Mouse (Mus musculus): ENCODE results near the gene Prr13. TPM values are rescaled to one million over a fixed set of nuclear protein-coding genes. Genes with fewer than 3 reads are reported as not detected.

The Prr13 gene
- 73.1 and 77.4 TPM in 2 replicates for polyA plus RNA-seq (2016; fragmentation: Nextera tagmentation; extraction: Ambion mirVana)

DNA sequence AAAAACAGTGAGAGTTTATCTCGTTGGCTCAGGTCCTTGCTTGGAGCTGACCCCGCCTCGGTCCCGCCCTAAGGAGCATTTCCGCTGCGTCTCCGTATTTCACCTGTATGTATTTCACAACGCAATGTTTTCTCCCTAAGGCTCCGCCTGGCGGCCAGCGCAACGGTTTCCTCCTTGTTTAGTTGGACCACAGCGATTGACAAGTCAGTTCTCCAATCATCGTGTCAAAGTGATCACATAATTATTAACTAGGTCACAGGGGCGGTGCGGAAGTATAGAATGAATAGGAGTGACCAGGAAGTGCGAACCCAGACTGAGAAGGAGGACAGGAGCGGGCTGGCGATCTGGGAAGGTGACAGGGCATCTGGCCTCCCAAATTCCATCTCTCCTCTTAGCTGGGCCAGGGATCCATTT lies at the start of gene Prr13:
Prr13 (plus strand) TSS at position 125 of the 414 bp plus-strand sequence.
- H3K36me3 ChIP-seq (replicated peaks), result peaks cover 12% of the 10 kb centered on the region
- H3K9me3 ChIP-seq, result no peaks in the 10 kb centered on the region
- H3K27ac ChIP-seq (replicated peaks), result peak within 1 kb of the TSS; percentile 60
- under 1% methylated on average over 19 of the region's 19 CpGs for WGBS
- peak within 1 kb of the TSS; percentile 57 for H3K4me3 ChIP-seq
- no peaks in the 10 kb centered on the region for H3K27me3 ChIP-seq (replicated peaks; ENCODE audit: low read depth, poor library complexity, severe bottlenecking)
- H3K4me1 ChIP-seq, result peaks cover 19% of the 10 kb centered on the region
- DNase-seq (ENCODE audit: low spot score), result peak; percentile 89

DNA sequence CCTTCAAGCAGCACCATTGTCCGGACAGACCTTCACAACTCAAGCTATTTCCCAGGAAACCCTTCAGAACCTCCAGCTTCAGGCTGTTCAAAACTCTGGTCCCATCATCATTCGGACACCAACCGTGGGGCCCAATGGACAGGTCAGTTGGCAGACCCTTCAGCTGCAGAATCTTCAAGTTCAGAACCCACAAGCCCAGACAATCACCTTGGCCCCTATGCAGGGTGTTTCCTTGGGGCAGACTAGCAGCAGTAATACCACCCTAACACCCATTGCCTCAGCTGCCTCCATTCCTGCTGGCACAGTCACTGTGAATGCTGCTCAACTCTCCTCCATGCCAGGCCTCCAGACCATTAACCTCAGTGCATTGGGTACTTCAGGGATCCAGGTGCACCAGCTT lies 49.5 kb upstream of the Prr13 start:
- no peak for DNase-seq (ENCODE audit: low spot score)
- WGBS, result 94% methylated on average over 3 of the region's 3 CpGs
- H3K9me3 ChIP-seq, result no peaks in the 10 kb centered on the region
- H3K27me3 ChIP-seq (replicated peaks; ENCODE audit: low read depth, poor library complexity, severe bottlenecking), result no peaks in the 10 kb centered on the region
- H3K27ac ChIP-seq (replicated peaks), result no peak overlapping the region
- H3K4me1 ChIP-seq, result peaks cover 42% of the 10 kb centered on the region
- peaks cover 69% of the 10 kb centered on the region for H3K36me3 ChIP-seq (replicated peaks)
- H3K4me3 ChIP-seq, result peak overlapping the region; percentile 38

DNA sequence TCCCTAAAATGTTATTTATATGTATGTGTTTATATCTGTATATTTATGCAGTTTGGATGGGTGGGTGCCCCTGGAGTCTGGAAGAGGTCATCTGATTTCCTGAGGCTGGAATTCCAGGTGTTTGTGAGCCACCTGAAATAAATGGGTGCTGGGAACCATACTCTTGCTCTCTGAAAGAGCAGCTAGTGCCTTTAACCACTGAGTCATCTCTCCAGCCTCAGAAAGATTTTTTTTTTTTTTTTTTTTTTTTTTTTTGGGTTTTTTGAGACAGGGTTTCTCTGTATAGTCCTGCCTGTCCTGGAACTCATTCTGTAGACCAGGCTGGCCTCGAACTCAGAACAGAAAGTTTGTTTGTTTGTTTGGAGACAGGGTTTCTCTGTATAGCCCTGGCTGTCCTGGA lies 47.8 kb upstream of the Prr13 start:
- 94% methylated on average over 1 of the region's 1 CpGs for WGBS
- Histone ChIP-seq H3K36me3 (replicated peaks) (peaks cover 87% of the 10 kb centered on the region), H3K4me1 (peaks cover 39% of the 10 kb centered on the region), H3K27me3 (replicated peaks; ENCODE audit: low read depth, poor library complexity, severe bottlenecking) (no peaks in the 10 kb centered on the region), H3K9me3 (no peaks in the 10 kb centered on the region), H3K4me3 (peak overlapping the region; percentile 38; the same call in 1 of the 2 replicates), H3K27ac (replicated peaks) (no peak overlapping the region)
- DNase-seq (ENCODE audit: low spot score), result no peak

DNA sequence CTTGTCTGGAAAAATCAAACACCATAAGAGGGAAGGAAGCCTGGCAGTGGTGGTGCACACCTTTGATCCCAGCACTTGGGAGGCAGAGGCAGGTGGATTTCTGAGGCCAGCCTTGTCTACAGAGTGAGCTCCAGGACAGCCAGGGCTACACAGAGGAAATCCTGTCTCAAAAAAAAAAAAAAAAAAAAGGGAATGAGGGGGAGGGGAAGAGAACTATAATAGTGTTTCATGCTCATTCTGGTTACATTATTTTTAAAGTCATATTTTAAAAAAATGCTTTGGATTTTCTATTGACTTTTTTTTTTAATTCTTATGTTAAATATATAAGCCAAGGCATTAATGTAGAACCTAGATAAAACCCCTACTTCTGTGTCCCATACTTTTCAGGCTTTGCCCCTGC lies 45.1 kb upstream of the Prr13 start:
- Histone ChIP-seq H3K27me3 (replicated peaks; ENCODE audit: low read depth, poor library complexity, severe bottlenecking) (no peaks in the 10 kb centered on the region), H3K4me1 (peaks cover 20% of the 10 kb centered on the region), H3K36me3 (replicated peaks) (peaks cover 99% of the 10 kb centered on the region), H3K9me3 (no peaks in the 10 kb centered on the region), H3K4me3 (no peak overlapping the region), H3K27ac (replicated peaks) (no peak overlapping the region)
- DNase-seq (ENCODE audit: low spot score), result no peak

DNA sequence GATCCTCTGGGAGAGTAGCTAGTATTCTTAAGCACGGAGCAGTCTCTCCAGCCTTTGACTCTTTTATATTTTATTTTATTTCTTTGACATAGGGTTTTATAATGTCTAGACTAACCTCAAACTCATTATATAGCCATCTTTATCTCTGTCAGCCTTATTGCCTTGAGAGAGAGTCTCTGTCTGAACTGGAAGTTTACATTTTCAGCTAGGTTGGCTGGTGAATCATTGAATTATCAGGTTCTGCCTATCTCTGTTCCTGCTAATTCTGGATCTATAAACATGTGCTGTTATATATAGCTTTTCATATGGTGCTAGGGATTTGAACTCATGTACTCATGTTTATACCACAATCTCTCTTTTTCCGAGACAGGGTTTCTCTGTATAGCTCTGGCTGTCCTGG lies 41.3 kb upstream of the Prr13 start:
- H3K36me3 ChIP-seq (replicated peaks), result peaks cover 82% of the 10 kb centered on the region

DNA sequence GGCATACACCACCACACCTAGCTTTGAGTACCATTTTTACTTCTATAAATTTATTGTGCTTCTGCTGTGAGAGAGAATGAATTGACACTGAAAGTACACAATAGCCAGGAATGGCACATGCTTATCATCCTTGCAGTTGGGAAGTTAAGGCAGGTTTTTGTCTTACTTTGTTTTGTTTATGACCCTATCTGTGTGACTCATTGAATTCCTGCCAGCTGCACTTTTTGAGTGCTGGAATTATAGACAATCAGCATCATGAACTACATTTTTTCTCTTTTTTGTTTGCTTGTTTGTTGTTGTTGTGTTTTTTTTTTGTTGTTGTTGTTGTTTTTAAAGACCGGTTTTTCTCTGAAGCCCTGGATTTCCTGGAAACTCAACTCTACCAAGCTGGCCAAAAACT lies 37.8 kb upstream of the Prr13 start:
- Histone ChIP-seq H3K4me1 (no peaks in the 10 kb centered on the region), H3K27me3 (replicated peaks; ENCODE audit: low read depth, poor library complexity, severe bottlenecking) (no peaks in the 10 kb centered on the region), H3K9me3 (no peaks in the 10 kb centered on the region), H3K4me3 (no peak overlapping the region), H3K27ac (replicated peaks) (no peak overlapping the region), H3K36me3 (replicated peaks) (peaks cover 82% of the 10 kb centered on the region)
- WGBS, result 60% methylated on average over 1 of the region's 1 CpGs
- no peak for DNase-seq (ENCODE audit: low spot score)

More for the DNA sequence above, 41.3 kb upstream of the Prr13 start:
- H3K4me3 ChIP-seq, result no peak overlapping the region
- DNase-seq (ENCODE audit: low spot score), result no peak
- no peaks in the 10 kb centered on the region for H3K9me3 ChIP-seq
- H3K27me3 ChIP-seq (replicated peaks; ENCODE audit: low read depth, poor library complexity, severe bottlenecking), result no peaks in the 10 kb centered on the region
- no peaks in the 10 kb centered on the region for H3K4me1 ChIP-seq
- H3K27ac ChIP-seq (replicated peaks), result no peak overlapping the region
- WGBS, result 89% methylated on average over 2 of the region's 2 CpGs

DNA sequence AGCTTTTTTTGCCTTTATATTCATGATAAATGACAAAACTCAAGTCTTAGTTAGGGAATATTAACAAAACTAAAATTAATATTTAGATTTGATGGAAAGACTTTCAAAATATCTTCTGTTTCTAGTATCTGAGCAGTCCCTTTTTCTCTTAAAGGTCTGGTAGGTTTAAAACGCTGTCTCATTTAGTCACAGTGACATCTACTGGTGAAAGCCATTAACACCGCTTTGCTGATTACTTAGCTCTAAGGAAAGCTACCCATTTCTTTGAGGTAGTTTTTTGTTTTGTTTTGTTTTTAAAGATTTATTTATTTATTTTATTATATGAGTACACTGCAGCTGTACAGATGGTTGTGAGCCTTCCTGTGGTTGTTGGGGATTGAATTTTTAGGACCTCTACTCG lies 37.4 kb upstream of the Prr13 start:
- Histone ChIP-seq H3K36me3 (replicated peaks) (peaks cover 83% of the 10 kb centered on the region), H3K4me1 (no peaks in the 10 kb centered on the region), H3K9me3 (no peaks in the 10 kb centered on the region), H3K27me3 (replicated peaks; ENCODE audit: low read depth, poor library complexity, severe bottlenecking) (no peaks in the 10 kb centered on the region), H3K4me3 (no peak overlapping the region), H3K27ac (replicated peaks) (no peak overlapping the region)
- 62% methylated on average over 3 of the region's 3 CpGs for WGBS
- no peak for DNase-seq (ENCODE audit: low spot score)

DNA sequence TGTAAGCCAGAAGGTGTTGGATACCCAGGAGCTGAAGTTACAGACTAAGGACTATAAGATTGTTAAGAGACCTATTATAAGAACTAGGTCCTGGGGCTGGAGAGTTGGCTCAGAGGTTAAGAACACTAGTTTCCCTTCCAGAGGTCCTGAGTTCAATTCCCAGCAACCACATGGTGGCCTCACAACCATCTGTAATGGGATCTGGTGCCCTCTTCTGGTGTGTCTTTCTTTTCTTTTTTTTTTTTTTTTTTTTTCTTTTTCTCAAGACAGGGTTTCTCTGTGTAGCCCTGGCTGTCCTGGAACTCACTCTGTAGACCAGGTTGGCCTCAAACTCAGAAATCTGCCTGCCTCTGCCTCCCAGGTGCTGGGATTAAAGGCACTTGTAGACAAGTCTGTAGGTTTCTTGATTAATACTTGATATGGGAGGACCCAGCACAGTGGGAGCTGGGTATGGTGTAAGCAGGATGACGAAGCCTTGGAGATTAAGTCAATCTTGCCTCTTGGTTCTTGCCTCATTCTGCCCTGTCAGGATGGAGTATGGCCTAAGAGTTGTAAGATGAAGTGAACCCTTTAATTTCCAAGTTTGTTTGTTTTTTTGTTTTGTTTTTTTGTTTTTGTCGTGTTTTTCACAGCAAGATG lies 35.1 kb upstream of the Prr13 start:
- 95% methylated on average over 2 of the region's 2 CpGs for WGBS
- Histone ChIP-seq H3K4me1 (no peaks in the 10 kb centered on the region), H3K36me3 (replicated peaks) (peaks cover 83% of the 10 kb centered on the region), H3K4me3 (no peak overlapping the region), H3K9me3 (no peaks in the 10 kb centered on the region), H3K27me3 (replicated peaks; ENCODE audit: low read depth, poor library complexity, severe bottlenecking) (no peaks in the 10 kb centered on the region), H3K27ac (replicated peaks) (no peak overlapping the region)
- DNase-seq (ENCODE audit: low spot score), result no peak

DNA sequence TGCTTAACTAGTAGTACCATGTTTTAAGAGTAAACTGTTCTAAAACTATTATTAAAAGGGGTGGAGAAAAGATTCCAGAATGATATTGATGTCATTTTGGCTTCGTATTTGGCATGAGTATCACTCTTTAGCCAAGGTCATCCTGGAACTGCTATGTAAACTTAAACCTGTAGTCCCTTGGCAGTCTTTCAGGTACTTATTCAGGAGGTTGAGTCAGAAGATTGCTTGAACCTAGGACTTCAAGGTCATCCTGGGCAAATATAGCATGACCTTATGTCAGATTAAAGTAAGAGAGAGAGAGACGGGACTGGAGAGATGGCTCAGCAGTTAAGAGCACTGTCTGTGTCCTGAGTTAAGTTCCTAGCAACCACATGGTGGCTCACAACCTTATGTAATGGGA lies 34.2 kb upstream of the Prr13 start:
- Histone ChIP-seq H3K4me1 (no peaks in the 10 kb centered on the region), H3K4me3 (no peak overlapping the region), H3K9me3 (no peaks in the 10 kb centered on the region), H3K36me3 (replicated peaks) (peaks cover 83% of the 10 kb centered on the region), H3K27me3 (replicated peaks; ENCODE audit: low read depth, poor library complexity, severe bottlenecking) (no peaks in the 10 kb centered on the region), H3K27ac (replicated peaks) (no peak overlapping the region)
- no peak for DNase-seq (ENCODE audit: low spot score)
- WGBS, result 95% methylated on average over 2 of the region's 2 CpGs

DNA sequence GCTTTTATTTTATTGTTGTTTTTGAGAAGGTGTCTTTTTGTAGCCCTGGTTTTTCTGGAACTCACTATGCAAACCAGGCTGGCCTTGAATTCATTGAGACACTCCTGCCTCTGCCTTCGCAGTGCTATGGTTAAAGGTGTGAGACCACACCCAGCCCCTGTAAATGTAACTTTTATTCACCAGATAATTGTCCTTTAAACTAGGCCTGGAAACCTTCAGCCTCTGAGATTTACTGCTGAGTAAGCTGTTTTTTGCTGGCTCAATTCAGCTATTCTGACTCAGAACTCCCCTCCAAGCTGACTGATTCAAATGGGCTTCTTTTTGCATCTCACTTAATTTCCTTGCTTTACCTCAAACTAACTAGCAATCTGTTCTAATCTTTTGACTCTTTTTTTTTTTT lies 31.9 kb upstream of the Prr13 start:
- H3K27me3 ChIP-seq (replicated peaks; ENCODE audit: low read depth, poor library complexity, severe bottlenecking), result no peaks in the 10 kb centered on the region
- 95% methylated on average over 1 of the region's 1 CpGs for WGBS
- no peaks in the 10 kb centered on the region for H3K9me3 ChIP-seq
- no peak overlapping the region for H3K4me3 ChIP-seq
- no peaks in the 10 kb centered on the region for H3K4me1 ChIP-seq
- no peak overlapping the region for H3K27ac ChIP-seq (replicated peaks)
- DNase-seq (ENCODE audit: low spot score), result no peak
- H3K36me3 ChIP-seq (replicated peaks), result peaks cover 99% of the 10 kb centered on the region

DNA sequence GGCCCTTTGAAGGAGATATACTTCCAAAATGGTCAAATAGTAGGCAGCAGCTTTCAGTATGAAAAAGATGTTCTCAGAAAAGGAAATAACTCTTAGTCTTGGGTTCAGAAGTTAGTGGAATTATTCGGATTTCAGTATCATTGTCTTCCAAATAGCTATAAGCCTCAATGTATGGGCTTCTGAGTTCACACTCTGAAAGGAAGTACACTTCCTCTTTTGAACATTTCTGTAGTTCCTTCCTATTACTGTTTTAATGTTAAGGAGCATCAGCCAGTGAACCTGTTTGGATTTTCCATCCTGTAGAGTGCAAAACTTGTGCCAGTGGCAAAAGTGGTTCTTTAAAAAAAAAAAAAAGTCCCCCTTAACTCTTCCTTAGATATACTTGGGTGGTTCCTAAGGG lies 26.8 kb upstream of the Prr13 start:
- Histone ChIP-seq H3K36me3 (replicated peaks) (peaks cover 96% of the 10 kb centered on the region), H3K27ac (replicated peaks) (no peak overlapping the region), H3K9me3 (no peaks in the 10 kb centered on the region), H3K27me3 (replicated peaks; ENCODE audit: low read depth, poor library complexity, severe bottlenecking) (no peaks in the 10 kb centered on the region), H3K4me1 (no peaks in the 10 kb centered on the region), H3K4me3 (no peak overlapping the region)
- WGBS, result 89% methylated on average over 1 of the region's 1 CpGs
- DNase-seq (ENCODE audit: low spot score), result no peak

DNA sequence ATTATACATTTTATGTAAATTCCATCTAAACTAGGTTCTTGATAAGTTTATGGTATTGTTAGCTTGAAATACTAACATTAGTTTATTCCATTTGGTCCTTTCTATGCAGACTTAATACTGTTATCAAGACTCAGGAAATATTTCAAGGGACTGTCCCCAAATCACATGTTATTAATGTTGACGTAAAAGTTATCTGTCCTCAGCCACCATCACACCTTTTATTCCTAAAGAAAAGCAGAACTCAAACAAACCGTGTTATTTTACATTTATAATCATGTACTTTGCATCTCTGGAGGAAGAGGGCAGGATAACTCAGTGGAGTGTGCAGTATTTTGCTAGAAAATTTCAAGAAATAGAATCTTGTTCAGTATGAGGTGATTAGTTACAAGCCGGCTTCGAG lies 25.7 kb upstream of the Prr13 start:
- Histone ChIP-seq H3K27me3 (replicated peaks; ENCODE audit: low read depth, poor library complexity, severe bottlenecking) (no peaks in the 10 kb centered on the region), H3K9me3 (no peaks in the 10 kb centered on the region), H3K36me3 (replicated peaks) (peaks cover 90% of the 10 kb centered on the region), H3K27ac (replicated peaks) (no peak overlapping the region), H3K4me1 (no peaks in the 10 kb centered on the region), H3K4me3 (no peak overlapping the region)
- WGBS, result 94% methylated on average over 4 of the region's 4 CpGs
- DNase-seq (ENCODE audit: low spot score), result no peak

DNA sequence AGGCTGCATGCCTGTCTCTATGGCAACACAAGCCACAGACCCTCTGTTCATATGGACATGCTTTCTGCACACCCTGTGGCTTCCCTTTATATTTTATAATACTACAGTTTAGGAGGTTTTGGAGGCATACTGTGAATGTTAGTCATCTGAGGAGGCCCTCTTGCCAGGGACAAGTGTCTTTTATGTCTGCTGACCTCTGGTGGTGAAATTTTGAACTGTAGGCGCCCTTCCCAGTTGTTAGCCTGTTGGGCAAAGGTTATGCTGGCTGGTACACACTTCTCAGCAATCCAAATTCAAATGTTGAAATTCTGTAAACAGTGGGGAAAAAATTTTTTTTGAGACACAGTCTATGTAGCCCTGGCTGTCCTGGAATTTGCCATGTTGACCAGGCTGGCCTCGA lies 16.3 kb upstream of the Prr13 start:
- DNase-seq (ENCODE audit: low spot score), result peak; percentile 79
- H3K36me3 ChIP-seq (replicated peaks), result 0 out of 2 replicates have a peak, but pooled peaks cover 9% of the 10 kb centered on the region
- H3K27ac ChIP-seq (replicated peaks), result no peak overlapping the region
- H3K4me1 ChIP-seq, result peaks cover 4% of the 10 kb centered on the region
- H3K4me3 ChIP-seq, result no peak overlapping the region
- no peaks in the 10 kb centered on the region for H3K9me3 ChIP-seq
- WGBS, result 50% methylated on average over 2 of the region's 2 CpGs
- no peaks in the 10 kb centered on the region for H3K27me3 ChIP-seq (replicated peaks; ENCODE audit: low read depth, poor library complexity, severe bottlenecking)
